Mouse (Mus musculus) CH12.LX (cell line): ENCODE measurements around the gene Aspscr1.

Experiments used
- CTCF ChIP-seq, 2 experiments: IDR thresholded peaks in 1 of 2; conservative IDR thresholded peaks in 1 of 2; 2 replicates each; pipeline ENCODE4 v1.5.1; 2011 to 2012; ENCODE audit warnings: low read depth in 2 of 2, low read length in 2 of 2, improper control_type of control experiment in 1 of 2, inconsistent platforms in 1 of 2, mild to moderate bottlenecking in 1 of 2, moderate library complexity in 1 of 2
- EP300 ChIP-seq: IDR thresholded peaks from 2 replicates; pipeline ENCODE4 v1.6.1; 2011; ENCODE audit warnings: low read length, improper control_type of control experiment
- HCFC1 ChIP-seq: IDR thresholded peaks from 2 replicates; pipeline ENCODE4 v1.6.1; 2012; ENCODE audit warnings: low read depth, mild to moderate bottlenecking, inconsistent platforms, low read length, improper control_type of control experiment
- JUND ChIP-seq: conservative IDR thresholded peaks from 2 replicates; pipeline ENCODE4 v1.6.1; 2011; ENCODE audit warnings: low read depth, low read length, improper control_type of control experiment
- MYC ChIP-seq: IDR thresholded peaks from 2 replicates; pipeline ENCODE4 v1.6.1; 2011; ENCODE audit warnings: low read depth, mild to moderate bottlenecking, improper control_type of control experiment, low read length
- NELFE ChIP-seq: IDR thresholded peaks from 2 replicates; pipeline ENCODE4 v1.6.1; 2011; ENCODE audit warnings: low read depth, low read length, improper control_type of control experiment
- POLR2A ChIP-seq: IDR thresholded peaks from 2 replicates; pipeline ENCODE4 v1.6.1; 2011; ENCODE audit warnings: low read depth, mild to moderate bottlenecking, improper control_type of control experiment, low read length

- no peak for TF ChIP-seq POLR2A
- no peak for TF ChIP-seq EP300
- TF ChIP-seq NELFE: no peak
- TF ChIP-seq HCFC1: no peak
- no peak for TF ChIP-seq MYC
- TF ChIP-seq CTCF (conservative IDR thresholded peaks at IDR 0.05 in 1 of 2, IDR thresholded peaks at IDR 0.05 in 1 of 2; ENCODE audit: low read depth in 2 of 2, low read length in 2 of 2): no peak
- TF ChIP-seq JUND: no peak
Measured at GRCm38 (mm10) chr11:120707969-120708368, 35.2 kb downstream of the Aspscr1 start.
